Mouse (Mus musculus): ENCODE measurements at regions not wholly inside any gene's neighbourhood (a gene's known extent, or its start where the extent isn't known, plus 50 kb on each side); places are given as distances from the start of the nearest gene placed in this dataset.
"Not testable (repeated sequence)": the region's sequence is repeated elsewhere in the genome, so short reads cannot be mapped to it uniquely, and the experiment has no call there.

DNA sequence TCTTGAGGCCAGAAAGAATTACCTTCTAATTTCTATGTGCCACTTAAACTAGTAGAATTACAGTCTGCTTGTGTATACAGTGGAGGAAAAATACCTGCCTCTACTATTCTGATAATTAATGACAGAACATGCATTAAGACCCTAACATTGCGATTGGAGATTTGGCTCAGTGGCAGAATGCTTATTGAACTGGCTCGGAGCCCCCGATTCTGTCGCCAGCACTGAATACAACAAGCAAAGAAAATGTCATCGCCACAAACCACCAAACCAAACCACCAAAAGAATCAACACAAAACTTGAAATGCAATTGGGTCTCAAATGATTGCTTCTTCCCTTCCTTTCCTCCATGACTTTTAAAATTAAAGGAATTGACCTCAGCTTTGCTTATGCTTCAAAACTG is 122.9 kb upstream of the Emcn start:
- DNase-seq (ENCODE audit: low read depth) = no peak

- no peak for DNase-seq (ENCODE audit: low read depth)
Observed at GRCm38 (mm10) chr3:137226151-137226550, 114.7 kb upstream of the Emcn start.

DNA sequence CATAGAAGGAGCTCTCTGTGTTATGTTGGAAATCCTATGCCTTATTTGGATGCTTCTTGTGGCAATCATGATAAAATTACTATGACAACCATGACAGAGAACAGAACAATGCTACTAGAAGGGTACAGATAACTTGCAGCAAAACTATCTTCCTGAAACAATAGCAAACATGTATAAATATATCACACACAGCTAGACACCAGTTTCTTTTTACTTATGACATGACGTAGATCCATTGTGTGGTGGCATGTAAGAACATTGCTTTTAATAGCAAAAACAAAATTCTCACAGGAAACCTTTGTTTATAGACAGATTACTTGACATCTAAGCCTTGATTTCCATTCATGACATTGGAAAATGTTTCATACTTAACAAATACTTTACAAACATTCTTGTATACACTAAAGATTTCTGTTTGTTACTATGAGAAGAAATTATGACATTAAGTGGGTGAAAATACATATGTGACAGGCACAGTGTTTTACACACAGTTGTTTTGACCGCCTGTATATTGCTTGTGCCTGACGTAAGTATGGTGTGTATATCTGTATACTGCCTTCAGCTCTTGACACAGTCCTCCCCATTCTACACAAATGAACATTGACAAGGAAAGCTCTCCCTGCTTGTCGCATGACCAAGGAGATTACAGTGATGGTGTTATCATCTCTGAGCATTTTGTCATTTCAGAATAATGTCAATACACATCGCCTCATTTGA is 113.6 kb upstream of the Emcn start:
- no peak for DNase-seq (ENCODE audit: low read depth)

DNA sequence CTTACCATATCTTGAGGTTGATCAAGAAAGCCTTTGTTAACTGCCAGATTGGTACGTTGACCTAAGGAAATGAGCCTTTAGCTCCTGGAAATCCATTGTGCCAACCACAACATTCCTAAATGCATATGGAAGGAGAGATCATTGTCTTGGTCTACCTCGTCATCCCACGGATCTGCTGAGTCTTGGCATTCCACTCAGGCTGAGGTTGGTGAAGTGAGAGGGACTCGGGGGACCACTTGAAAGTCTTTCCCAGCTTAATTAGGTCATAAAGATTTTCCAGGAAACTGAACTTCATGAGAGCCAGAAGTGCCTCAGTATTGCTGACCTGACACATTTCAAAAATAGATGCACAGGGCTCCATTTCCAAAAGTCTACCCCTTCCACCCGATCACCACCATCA is 112.5 kb upstream of the Emcn start:
- no peak for DNase-seq (ENCODE audit: low read depth)

GRCm38 (mm10) chr3:137242877-137243276 is 98.0 kb upstream of the Emcn start:
- no peak for DNase-seq (ENCODE audit: low read depth)

DNA sequence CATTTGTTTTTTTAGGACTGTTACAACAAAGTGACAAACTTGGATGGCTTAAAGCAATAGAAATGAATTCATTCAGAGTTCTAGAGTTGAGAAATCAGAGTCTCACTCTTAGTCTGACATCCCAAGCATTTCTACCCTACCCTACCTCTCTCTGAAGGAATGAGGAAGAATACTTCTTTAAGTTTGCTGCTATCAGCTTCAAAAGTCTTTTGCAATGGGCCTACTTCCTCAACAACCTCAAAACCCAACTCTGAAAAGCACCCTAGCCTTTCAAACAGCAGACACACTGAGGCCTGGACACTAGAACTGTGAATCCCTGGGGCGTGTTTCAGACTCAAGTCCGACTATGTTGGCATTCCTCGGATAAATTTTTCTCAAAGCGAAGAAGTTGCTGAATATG is 77.0 kb upstream of the Emcn start:
- DNase-seq (ENCODE audit: low read depth) = no peak

DNA sequence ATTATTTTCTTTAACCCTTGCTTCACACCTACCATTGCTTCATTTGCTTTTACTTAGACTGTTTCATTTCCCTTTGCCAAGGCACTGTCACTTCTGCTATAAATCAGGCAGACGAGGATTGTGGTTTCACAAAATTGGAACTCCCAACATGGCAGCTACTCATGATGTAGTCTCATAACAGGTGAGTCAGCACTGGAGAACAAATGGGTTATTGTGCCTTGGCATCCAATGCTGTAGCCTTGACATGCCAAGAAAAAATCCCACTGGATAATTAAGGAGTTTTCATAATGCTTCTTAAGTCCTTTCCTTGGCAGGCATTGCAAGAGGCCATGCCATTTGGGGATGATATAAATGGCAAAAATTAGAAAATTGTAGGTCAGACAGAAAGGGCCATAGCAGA is 73.1 kb upstream of the Emcn start:
- DNase-seq (ENCODE audit: low read depth) = peak; percentile 82

- DNase-seq (ENCODE audit: low read depth) = no peak
Observed at GRCm38 (mm10) chr3:137275444-137275843, 65.4 kb upstream of the Emcn start.

DNA sequence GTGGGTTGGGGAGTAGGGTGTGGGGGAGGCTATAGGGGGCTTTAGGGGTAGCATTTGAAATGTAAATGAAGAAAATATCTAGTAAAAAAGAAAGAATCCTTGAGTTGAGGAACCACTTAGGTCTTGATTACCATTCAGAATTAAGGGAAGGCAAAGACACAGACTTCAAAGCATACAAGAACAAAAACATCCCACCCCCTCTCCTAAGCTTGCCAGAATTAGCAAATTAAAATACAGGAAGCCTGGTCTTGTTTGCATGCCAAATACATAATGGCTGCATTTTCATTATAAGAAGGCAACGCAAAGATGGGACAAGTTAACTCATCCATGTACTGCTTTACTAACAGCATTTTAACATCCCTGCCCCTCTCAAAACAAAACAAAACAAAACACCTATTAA is 61.6 kb upstream of the Emcn start:
- no peak for DNase-seq (ENCODE audit: low read depth)

- DNase-seq (ENCODE audit: low read depth) = peak; percentile 22
Observed at GRCm38 (mm10) chr3:137281052-137281451, 59.8 kb upstream of the Emcn start.

GRCm38 (mm10) chr3:137287558-137287957 is 53.3 kb upstream of the Emcn start:
- DNase-seq (ENCODE audit: low read depth) = not testable (repeated sequence)

DNA sequence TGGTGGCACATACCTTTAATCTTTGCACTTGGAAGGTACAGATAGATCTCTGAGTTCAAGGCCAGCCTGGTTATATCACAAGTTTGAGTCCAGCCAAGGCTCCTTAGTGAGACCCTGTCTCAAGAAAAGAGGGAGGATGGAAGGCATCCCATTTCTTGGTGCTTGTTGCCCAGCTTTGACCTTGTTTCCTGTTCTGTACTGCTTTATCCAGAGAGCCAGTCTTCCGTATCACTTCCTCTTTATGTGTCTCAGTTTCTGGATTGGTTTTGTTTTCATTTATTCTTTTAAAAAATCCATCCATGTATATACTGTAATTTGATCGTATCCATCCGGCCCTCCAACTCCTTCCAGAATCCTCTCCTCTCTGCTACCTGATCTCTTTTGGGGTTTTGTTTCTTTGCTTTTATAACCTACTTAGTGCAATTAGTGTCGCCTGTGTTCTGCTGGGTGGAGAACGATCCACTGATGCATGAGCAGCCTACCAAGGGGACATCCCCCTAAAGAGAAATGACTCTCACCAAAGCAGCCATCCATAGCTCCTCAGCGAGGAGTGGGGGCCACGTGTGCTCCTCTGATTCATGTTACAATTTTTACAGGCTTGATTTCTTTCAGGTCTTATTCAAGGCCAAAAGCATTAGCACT is 52.4 kb upstream of the Emcn start:
- no peak for DNase-seq (ENCODE audit: low read depth)

DNA sequence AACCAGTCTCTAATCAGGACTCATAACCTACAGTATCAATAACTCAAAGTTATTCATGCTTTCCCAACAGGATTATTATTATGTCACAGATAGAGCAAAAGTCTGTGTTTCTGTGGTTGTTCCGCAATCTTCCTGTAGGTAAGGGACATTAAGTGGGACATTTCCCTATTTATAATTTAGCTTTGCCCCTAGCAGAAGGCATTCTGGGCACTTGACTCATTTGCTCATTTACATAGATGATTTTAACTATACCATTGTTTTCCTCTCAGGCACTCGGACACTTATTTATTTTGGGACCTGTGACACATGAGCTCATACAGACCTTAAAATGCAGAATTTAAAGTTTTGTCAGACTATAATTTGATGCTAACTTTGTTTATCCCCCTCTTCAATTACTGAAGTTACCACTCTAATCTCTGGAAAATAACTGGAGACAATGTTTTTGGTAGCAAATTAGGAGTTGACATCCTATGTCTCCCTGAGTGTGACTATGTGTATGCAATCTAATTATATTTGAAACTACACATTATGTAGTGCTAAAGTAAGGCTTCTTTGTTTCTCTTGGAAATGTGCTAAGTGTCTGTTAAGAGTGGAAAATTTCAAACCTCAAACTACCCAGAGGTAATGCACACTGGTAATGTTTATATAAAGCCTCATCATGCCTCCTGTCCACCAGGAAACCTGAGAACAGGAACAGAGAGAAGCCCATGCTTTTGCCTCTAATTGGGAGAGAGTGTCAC is 51.8 kb upstream of the Emcn start:
- DNase-seq (ENCODE audit: low read depth) = no peak

GRCm38 (mm10) chr3:137289683-137289984 is 51.2 kb upstream of the Emcn start:
- no peak for DNase-seq (ENCODE audit: low read depth)

All from NIH3T3 (cell line).